Mouse (Mus musculus): ENCODE data around the gene Suclg1.

DNA sequence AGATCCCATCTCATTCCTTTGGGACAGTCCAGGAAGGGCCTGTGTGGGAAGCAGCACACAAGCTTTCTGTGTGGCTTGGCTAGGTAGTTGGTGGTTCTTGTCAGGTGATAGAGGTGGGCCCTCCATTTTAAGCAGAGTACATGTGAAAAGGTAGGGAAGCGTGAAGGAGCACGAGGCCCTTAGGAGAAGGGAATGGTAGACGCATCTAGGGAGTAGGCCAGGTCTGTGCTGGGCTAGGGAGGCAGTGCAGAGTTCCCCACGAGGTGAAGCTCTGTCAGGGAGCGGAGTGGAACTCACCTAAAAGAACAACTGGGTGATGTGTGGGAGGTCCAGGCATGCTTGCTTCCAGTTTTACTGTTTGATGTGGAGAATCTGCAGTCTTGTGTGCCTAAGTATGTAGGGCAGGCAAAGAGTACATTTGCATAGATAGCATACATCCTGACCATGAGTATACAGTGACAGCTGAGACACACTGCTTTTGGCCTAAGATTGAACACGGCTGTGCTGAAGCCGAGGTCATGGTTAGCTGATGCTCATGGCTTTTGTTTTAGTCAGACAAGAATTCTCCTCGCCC, 19.6 kb downstream of the Suclg1 start:
- TF ChIP-seq CTCF (IDR thresholded peaks at IDR 0.05; ENCODE audit: low read depth) (no peak), EP300 (IDR thresholded peaks at IDR 0.05; ENCODE audit: low read depth) (no peak)
